ENCODE assay signal across 14 mouse cellular contexts in the genomic region with DNA sequence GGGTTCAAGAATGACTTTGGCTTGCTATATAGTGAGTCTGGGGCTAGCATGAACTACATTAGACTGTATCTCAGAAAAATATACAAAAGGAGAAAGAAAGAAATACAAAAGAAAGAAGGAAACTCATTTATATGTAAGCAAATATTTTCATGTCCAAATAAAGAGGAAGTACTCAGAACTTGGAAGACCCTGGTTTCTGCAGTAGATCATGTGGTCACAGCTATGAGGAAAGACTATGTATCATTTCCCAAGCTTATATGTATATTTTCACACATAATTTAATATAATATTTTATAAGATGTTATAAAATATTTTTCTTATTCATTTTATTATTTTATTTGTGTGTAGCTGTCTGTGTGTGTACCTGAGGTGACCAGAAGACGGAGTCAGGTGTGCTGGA.
"Had no signal": no experiment of that assay in that cellular context is flagged by ENCODE, and none has a peak within 500 bp of the region (broad histone marks: within the 10 kb centered on the region; RNA-seq: fewer than 3 reads in every experiment).

No protein-coding gene starts in this region.

- H3K4me3 ChIP-seq: megakaryocyte, embryonic 14.5 days; midbrain, embryonic 13.5 days; midbrain, embryonic 15.5 days; neural tube, embryonic 12.5 days; stomach, embryonic 15.5 days had no signal

- H3K4me1 ChIP-seq: midbrain, embryonic 13.5 days; midbrain, embryonic 15.5 days; neural tube, embryonic 12.5 days; stomach, embryonic 15.5 days had no signal

- H3K27me3 ChIP-seq: midbrain, embryonic 13.5 days; midbrain, embryonic 15.5 days; neural tube, embryonic 12.5 days; stomach, embryonic 15.5 days had no signal

- H3K9ac ChIP-seq: lung, embryonic 14.5 days; midbrain, embryonic 13.5 days; midbrain, embryonic 15.5 days; neural tube, embryonic 12.5 days; stomach, embryonic 15.5 days had no signal

- H3K9me3 ChIP-seq: megakaryocyte, embryonic 14.5 days; midbrain, embryonic 13.5 days; midbrain, embryonic 15.5 days; neural tube, embryonic 12.5 days; stomach, embryonic 15.5 days had no signal

- DNase-seq: lung, adult 18-20 months; lung, embryonic 14.5 days; lung, postnatal 10 days; lung, postnatal 4 days; right cerebral cortex, postnatal 14 days; thymus, adult 2 months; thymus, postnatal 25 days; thymus, postnatal 4 days had no signal

- ATAC-seq: midbrain, embryonic 13.5 days; midbrain, embryonic 15.5 days had no signal

- H3K27ac ChIP-seq: midbrain, embryonic 13.5 days; midbrain, embryonic 15.5 days; neural tube, embryonic 12.5 days; stomach, embryonic 15.5 days; stomach, postnatal 0 days had no signal

- H3K36me3 ChIP-seq: midbrain, embryonic 13.5 days; midbrain, embryonic 15.5 days; neural tube, embryonic 12.5 days; stomach, embryonic 15.5 days had no signal
